Mouse (Mus musculus): Measurements from ENCODE around the gene Fam32a.
A peak's percentile ranks its signal among the peaks of the same experiment; 100 is the strongest.

DNA sequence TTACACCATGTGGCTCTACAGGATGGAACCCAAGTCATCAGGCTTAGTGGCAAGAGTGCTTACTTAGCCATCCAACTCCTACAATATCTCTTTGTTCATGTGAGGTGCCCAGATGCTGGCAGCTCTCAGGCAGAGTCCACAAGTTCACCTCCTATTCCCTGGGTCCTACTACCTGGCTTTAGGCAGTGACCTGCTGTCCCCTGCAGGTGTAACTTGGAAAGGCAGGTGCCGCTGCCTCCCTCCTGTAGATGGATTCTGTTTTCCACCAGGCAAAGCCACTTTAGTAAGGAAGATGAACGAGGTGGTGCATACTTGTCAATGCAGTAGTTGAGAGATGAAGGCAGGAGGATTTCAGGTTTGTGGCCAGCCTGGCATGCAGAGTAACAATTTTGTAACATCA lies 4.5 kb upstream of the Fam32a start:
- TF ChIP-seq TAL1 (conservative IDR thresholded peaks at IDR 0.05; ENCODE audit: low read depth, low read length) (no peak), CTCF (IDR thresholded peaks at IDR 0.05; ENCODE audit: low read depth, low read length) (peak; percentile 60)

All from G1E (cell line).